Mouse (Mus musculus) megakaryocyte progenitor cell, adult 5-6 weeks (primary cell): ENCODE data around the gene Iqcn. TPM values are rescaled to one million over a fixed set of nuclear protein-coding genes. Genes with fewer than 3 reads are reported as not detected.

Source experiments
- ATAC-seq: replicated peaks from 2 replicates; pipeline ENCODE4 v1.8.0; 2016; ENCODE audit warnings: mild to moderate bottlenecking, moderate TSS enrichment, inconsistent platforms; ENCODE audit not compliant: poor library complexity
- total RNA-seq, 2 experiments: library from RNA; stranded (forward) in 1 of 2; stranded (reverse) in 1 of 2; fragments of 157-497, 149-512 nt in 1 of 2; fragments of 200-1000 nt in 1 of 2; gene quantifications; 2 replicates each; pipeline versions ENCODE4 v1.2.3 to v1.2.4; 2015 to 2017

Gene Iqcn
- total RNA-seq (2015) (0.07 TPM in 1 of 2 replicates, not detected in the other), total RNA-seq (2017) (not detected in 2 replicates)

- no peak for ATAC-seq
These were observed at the start of gene Iqcn for GRCm38 (mm10) chr8:70703287-70703686. Gene Iqcn (plus strand): TSS chr8:70703457.

- ATAC-seq = no peak
These were observed 49.1 kb upstream of the Iqcn start for GRCm38 (mm10) chr8:70654121-70654520.

GRCm38 (mm10) chr8:70655469-70655868, 47.8 kb upstream of the Iqcn start:
- ATAC-seq = no peak

GRCm38 (mm10) chr8:70656193-70656790, 47.0 kb upstream of the Iqcn start:
- no peak for ATAC-seq

GRCm38 (mm10) chr8:70657214-70657613, 46.0 kb upstream of the Iqcn start:
- ATAC-seq = no peak

GRCm38 (mm10) chr8:70657739-70658138, 45.5 kb upstream of the Iqcn start:
- no peak for ATAC-seq

GRCm38 (mm10) chr8:70658897-70659603, 44.2 kb upstream of the Iqcn start:
- peak; percentile 51 for ATAC-seq

GRCm38 (mm10) chr8:70659604-70660272, 43.5 kb upstream of the Iqcn start:
- ATAC-seq = peak; percentile 92

- peak; percentile 9; the same call in 1 of the 2 replicates for ATAC-seq
These were observed 43.0 kb upstream of the Iqcn start, which contains the start of gene Pgpep1 for GRCm38 (mm10) chr8:70660273-70660725. Gene Pgpep1 (minus strand): TSS chr8:70660388.

GRCm38 (mm10) chr8:70663691-70664090, 39.6 kb upstream of the Iqcn start:
- ATAC-seq = no peak

GRCm38 (mm10) chr8:70664631-70665030, 38.6 kb upstream of the Iqcn start:
- no peak for ATAC-seq

- no peak for ATAC-seq
These were observed 37.7 kb upstream of the Iqcn start for GRCm38 (mm10) chr8:70665599-70665998.

GRCm38 (mm10) chr8:70667071-70667470, 36.2 kb upstream of the Iqcn start:
- peak; percentile 61 for ATAC-seq

- no peak for ATAC-seq
These were observed 31.5 kb upstream of the Iqcn start for GRCm38 (mm10) chr8:70671615-70672324.

GRCm38 (mm10) chr8:70672325-70673078, 30.8 kb upstream of the Iqcn start:
- no peak for ATAC-seq

- peak; percentile 87 for ATAC-seq
These were observed 30.0 kb upstream of the Iqcn start, which contains the start of gene Lsm4 for GRCm38 (mm10) chr8:70673079-70673856. Gene Lsm4 (plus strand): TSS chr8:70673248.

- no peak for ATAC-seq
These were observed 29.1 kb upstream of the Iqcn start for GRCm38 (mm10) chr8:70674109-70674508.

GRCm38 (mm10) chr8:70674716-70675115, 28.5 kb upstream of the Iqcn start:
- no peak for ATAC-seq

- ATAC-seq = peak; percentile 15; the same call in 1 of the 2 replicates
These were observed 27.9 kb upstream of the Iqcn start for GRCm38 (mm10) chr8:70675336-70675735.
